ENCODE assay signal across 12 mouse cellular contexts in the genomic region with DNA sequence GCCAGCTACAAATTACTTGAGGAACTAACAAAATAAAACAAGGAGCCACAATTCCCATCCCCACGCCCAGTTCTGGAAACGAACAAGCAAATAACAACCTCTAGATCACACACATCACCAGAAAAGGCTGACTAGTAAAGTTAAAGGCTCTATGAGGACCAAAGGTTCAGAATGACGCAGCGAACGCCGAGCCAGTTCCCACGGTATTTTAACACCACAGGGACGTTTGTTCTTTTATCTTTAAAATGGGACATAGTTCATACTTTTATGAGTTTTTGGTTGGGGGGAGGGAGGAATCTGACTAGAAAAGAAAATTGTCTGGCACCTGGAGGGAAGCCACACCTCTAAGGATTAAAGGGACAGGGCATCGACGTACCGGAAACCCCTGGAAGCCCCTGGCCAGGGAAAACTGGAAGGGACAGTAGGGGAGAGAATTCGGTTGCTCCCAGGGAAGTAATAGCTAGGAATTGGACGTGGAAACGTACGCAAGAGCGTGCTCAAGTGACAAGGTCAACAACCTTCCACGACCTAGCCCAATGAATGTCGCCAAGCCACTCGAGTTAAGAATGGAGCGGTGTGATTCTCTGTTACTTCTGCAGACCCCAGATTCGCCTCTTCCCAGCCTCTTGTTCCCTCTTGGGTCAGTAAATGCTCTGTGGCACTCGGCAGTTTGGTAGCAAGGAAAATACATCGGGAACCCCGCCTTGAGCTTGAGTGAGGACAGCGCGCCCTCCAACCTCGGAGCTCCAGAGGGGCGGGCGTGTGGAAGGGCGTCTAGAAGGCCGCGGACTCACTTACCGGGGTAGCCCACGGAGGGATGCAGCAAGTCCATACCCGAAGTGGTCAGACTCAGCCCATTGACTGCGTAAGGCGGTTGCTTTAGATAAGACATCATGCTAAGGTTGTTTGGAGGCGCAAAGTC. TPM values are rescaled to one million over a fixed set of nuclear protein-coding genes. Genes with fewer than 3 reads are reported as not detected.
DNase-seq lines count a peak whose midpoint lies in the region; ATAC-seq lines count a peak whose summit lies in the region.
"Had no signal": no experiment of that assay in that cellular context is flagged by ENCODE, and none has a peak within 500 bp of the region (broad histone marks: within the 10 kb centered on the region; RNA-seq: fewer than 3 reads in every experiment).

No protein-coding gene starts in this region.

- peaks cover 98% of the 10 kb centered on the region for H3K27me3 ChIP-seq in neural tube, embryonic 11.5 days (ENCODE audit: control insufficient read depth, insufficient read depth, low read length)
- H3K27me3 ChIP-seq in forebrain, embryonic 11.5 days (ENCODE audit: control insufficient read depth, insufficient read depth, low read length) = peaks cover 41% of the 10 kb centered on the region
- H3K27me3 ChIP-seq in limb, embryonic 10.5 days (ENCODE audit: low read depth, poor library complexity, severe bottlenecking) = peaks cover 100% of the 10 kb centered on the region

- no peaks in the 10 kb centered on the region for H3K9me3 ChIP-seq in neural tube, embryonic 11.5 days (ENCODE audit: control insufficient read depth, low read length)
- H3K9me3 ChIP-seq in forebrain, embryonic 11.5 days (ENCODE audit: control insufficient read depth, low read length) = no peaks in the 10 kb centered on the region
- H3K9me3 ChIP-seq in limb, embryonic 10.5 days (replicated peaks) = no peaks in the 10 kb centered on the region
- H3K9me3 ChIP-seq: heart, embryonic 15.5 days had no signal

- no peaks in the 10 kb centered on the region for H3K4me1 ChIP-seq in neural tube, embryonic 11.5 days (ENCODE audit: control insufficient read depth, insufficient read depth, low read length)
- H3K4me1 ChIP-seq in forebrain, embryonic 11.5 days (replicated peaks; ENCODE audit: control insufficient read depth, insufficient read depth, low read length) = peaks cover 20% of the 10 kb centered on the region; the same call in 1 of the 2 replicates
- H3K4me1 ChIP-seq in limb, embryonic 10.5 days = peaks cover 31% of the 10 kb centered on the region

- H3K9ac ChIP-seq in neural tube, embryonic 11.5 days (ENCODE audit: low read length) = no peak overlapping the region
- H3K9ac ChIP-seq in forebrain, embryonic 11.5 days (ENCODE audit: low read length) = peak overlapping the region; percentile 72
- H3K9ac ChIP-seq: heart, embryonic 15.5 days had no signal

- peak; percentile 36 for DNase-seq in neural tube, embryonic 11.5 days (ENCODE audit: low spot score)
- DNase-seq in neural tube, embryonic 10.5 days (ENCODE audit: extremely low spot score, low spot score) = no peak
- DNase-seq in forebrain, embryonic 11.5 days (ENCODE audit: low spot score) = peak; percentile 68
- DNase-seq in limb, embryonic 10.5 days (ENCODE audit: low spot score) = peak; percentile 63
- no peak for DNase-seq in kidney, postnatal 4 days
- no peak for DNase-seq in layer of hippocampus, adult 9-10 months (ENCODE audit: low spot score)
- no peak for DNase-seq in ovary, postnatal 10 days (ENCODE audit: low spot score)
- DNase-seq: adrenal gland, adult 8-10 months; cerebellum, adult 8-10 months; lung, adult 2 months had no signal

- no peak overlapping the region for H3K4me3 ChIP-seq in neural tube, embryonic 11.5 days (ENCODE audit: low read depth, low read length)
- H3K4me3 ChIP-seq in forebrain, embryonic 11.5 days (ENCODE audit: low read depth, low read length) = peak overlapping the region; percentile 64
- H3K4me3 ChIP-seq in limb, embryonic 10.5 days = no peak overlapping the region
- H3K4me3 ChIP-seq: heart, embryonic 15.5 days had no signal

- no peak for ATAC-seq in neural tube, embryonic 11.5 days (ENCODE audit: insufficient read depth, low FRiP score, low TSS enrichment)
- ATAC-seq in forebrain, embryonic 11.5 days (replicated peaks; ENCODE audit: low FRiP score) = no peak

- H3K36me3 ChIP-seq in neural tube, embryonic 11.5 days (ENCODE audit: control insufficient read depth, insufficient read depth, low read length) = no peaks in the 10 kb centered on the region
- no peaks in the 10 kb centered on the region for H3K36me3 ChIP-seq in forebrain, embryonic 11.5 days (ENCODE audit: control insufficient read depth, insufficient read depth, low read length)
- H3K36me3 ChIP-seq in limb, embryonic 10.5 days = no peaks in the 10 kb centered on the region
- H3K36me3 ChIP-seq: heart, embryonic 15.5 days had no signal

- WGBS in neural tube, embryonic 11.5 days = 2% methylated on average over 38 of the region's 38 CpGs
- WGBS in forebrain, embryonic 11.5 days = 3% methylated on average over 38 of the region's 38 CpGs
- WGBS in limb, embryonic 10.5 days = 3% methylated on average over 38 of the region's 38 CpGs

- no peak overlapping the region for H3K27ac ChIP-seq in neural tube, embryonic 11.5 days (ENCODE audit: low read depth, low read length)
- peak overlapping the region; percentile 59 for H3K27ac ChIP-seq in forebrain, embryonic 11.5 days (ENCODE audit: low read depth, low read length)
- H3K27ac ChIP-seq in limb, embryonic 10.5 days = no peak overlapping the region
- H3K27ac ChIP-seq: heart, embryonic 15.5 days; kidney, postnatal 0 days had no signal

- no peak overlapping the region for H3K4me2 ChIP-seq in neural tube, embryonic 11.5 days (ENCODE audit: low read depth)
- peak overlapping the region; percentile 79 for H3K4me2 ChIP-seq in forebrain, embryonic 11.5 days (ENCODE audit: low read depth, low read length, severe bottlenecking)
- H3K4me2 ChIP-seq: heart, embryonic 15.5 days had no signal

RNA-seq across cellular contexts. Expression of gene Otx2, which starts 11.7 kb away (rescaled TPM):
- 0.18 and 0.33 TPM in 2 replicates for polyA plus RNA-seq in neural tube, embryonic 11.5 days (2014; fragmentation: Nextera tagmentation; extraction: Ambion mirVana)
- polyA plus RNA-seq in forebrain, embryonic 11.5 days (2014; fragmentation: Nextera tagmentation; extraction: Ambion mirVana) = 73.3 and 78.7 TPM in 2 replicates
- 0.06 TPM in 1 of 2 replicates, not detected in the other for polyA plus RNA-seq in limb, embryonic 10.5 days (2016; fragmentation: Nextera tagmentation; extraction: Ambion mirVana)
- polyA plus RNA-seq: heart, embryonic 15.5 days; kidney, postnatal 0 days; lung, adult 2 months had no signal

Comparison
In these comparisons a context has a peak if more than half of its experiments do, and no peak if none do; other contexts are left out.
1. DNase-seq: peak in neural tube, embryonic 11.5 days (single experiment), forebrain, embryonic 11.5 days (single experiment) and limb, embryonic 10.5 days (single experiment); none in neural tube, embryonic 10.5 days (single experiment), kidney, postnatal 4 days (0 of 2), layer of hippocampus, adult 9-10 months (single experiment) and ovary, postnatal 10 days (single experiment).
2. RNA of gene Otx2, which starts 11.7 kb away (polyA plus RNA-seq): 73.3 to 78.7 TPM in forebrain, embryonic 11.5 days; 0.18 to 0.33 TPM in neural tube, embryonic 11.5 days and 0.06 TPM in limb, embryonic 10.5 days; every median in the first group is over 10 times any median in the second.